Mouse (Mus musculus) urinary bladder, postnatal 4 days (tissue): Measurements from ENCODE around the gene Ppp4r4.
"Not testable (repeated sequence)": the region's sequence is repeated elsewhere in the genome, so short reads cannot be mapped to it uniquely, and the experiment has no call there.

Experiments
- DNase-seq, 2 experiments: peaks; one replicate each; pipeline ENCODE4 v3.0.0; 2021 to 2022; ENCODE audit warnings: low spot score in 2 of 2

The Ppp4r4 gene

GRCm38 (mm10) chr12:103634430-103634829 is 102.3 kb downstream of the Ppp4r4 start:
- no peak for DNase-seq

- no peak for DNase-seq
Measured at GRCm38 (mm10) chr12:103635846-103636245, 103.8 kb downstream of the Ppp4r4 start.

- DNase-seq, result peak; percentile 61 to 87
Measured at GRCm38 (mm10) chr12:103643336-103643735, 111.3 kb downstream of the Ppp4r4 start.

- DNase-seq, result no peak
Measured at GRCm38 (mm10) chr12:103643818-103644217, 111.7 kb downstream of the Ppp4r4 start.

GRCm38 (mm10) chr12:103644601-103645000 is 112.5 kb downstream of the Ppp4r4 start:
- no peak for DNase-seq

GRCm38 (mm10) chr12:103646314-103646713 is 114.2 kb downstream of the Ppp4r4 start:
- no peak for DNase-seq

GRCm38 (mm10) chr12:103653836-103654235 is 121.8 kb downstream of the Ppp4r4 start:
- no peak for DNase-seq

GRCm38 (mm10) chr12:103655123-103656044 is 123.3 kb downstream of the Ppp4r4 start:
- DNase-seq, result no peak

GRCm38 (mm10) chr12:103656848-103657626 is 125.0 kb downstream of the Ppp4r4 start, which contains the start of gene Serpina6:
TSS of gene Serpina6 (minus strand) at chr12:103657212.
- DNase-seq, result no peak

- DNase-seq, result no peak
Measured at GRCm38 (mm10) chr12:103657991-103658390, 125.9 kb downstream of the Ppp4r4 start.

- no peak for DNase-seq
Measured at GRCm38 (mm10) chr12:103659171-103659570, 127.1 kb downstream of the Ppp4r4 start.

- DNase-seq, result no peak
Measured at GRCm38 (mm10) chr12:103660076-103660475, 128.0 kb downstream of the Ppp4r4 start.

- DNase-seq, result not testable (repeated sequence)
Measured at GRCm38 (mm10) chr12:103662053-103662452, 130.0 kb downstream of the Ppp4r4 start.
